Mouse (Mus musculus) limb, embryonic 14.5 days (tissue): ENCODE measurements around the gene Togaram2. TPM values are rescaled to one million over a fixed set of nuclear protein-coding genes. Genes with fewer than 3 reads are reported as not detected.

Experiments used
- ATAC-seq: fragments of 200-750 bp; cut with Nextera tagmentation; 2 replicates; pipeline ENCODE4 v1.8.0; 2017; ENCODE audit warnings: low read depth, moderate number of reproducible peaks, moderate TSS enrichment; ENCODE audit not compliant: low FRiP score
- DNase-seq: peaks from one replicate; pipeline ENCODE4 v3.0.0-alpha.2; 2015; ENCODE audit warnings: low spot score
- H3K27ac ChIP-seq: fragments of 300-500 bp; sonication (generic); replicated peaks from 2 replicates; pipeline ENCODE4 v1.5.1; 2014; ENCODE audit warnings: low read depth, mild to moderate bottlenecking, low read length, moderate library complexity, mixed read lengths
- H3K27me3 ChIP-seq: fragments of 300-500 bp; sonication (generic); 2 replicates; pipeline ENCODE4 v1.6.1; 2014; ENCODE audit warnings: low read length, mixed read lengths; ENCODE audit not compliant: control insufficient read depth, insufficient read depth
- H3K36me3 ChIP-seq: fragments of 300-500 bp; sonication (generic); 2 replicates; pipeline ENCODE4 v1.6.1; 2014; ENCODE audit warnings: mild to moderate bottlenecking, low read length, moderate library complexity, mixed read lengths; ENCODE audit not compliant: control insufficient read depth, insufficient read depth
- H3K4me1 ChIP-seq: fragments of 300-500 bp; sonication (generic); 2 replicates; pipeline ENCODE4 v1.6.1; 2014; ENCODE audit warnings: antibody characterized with exemption, low read length, mixed read lengths; ENCODE audit not compliant: control insufficient read depth, insufficient read depth
- H3K4me2 ChIP-seq: fragments of 300-500 bp; sonication (generic); replicated peaks from 2 replicates; pipeline ENCODE4 v1.6.1; 2014; ENCODE audit warnings: low read depth, mild to moderate bottlenecking, low read length, moderate library complexity; ENCODE audit not compliant: severe bottlenecking
- H3K4me3 ChIP-seq: fragments of 300-500 bp; sonication (generic); replicated peaks from 2 replicates; pipeline ENCODE4 v1.5.1; 2014; ENCODE audit warnings: low read length
- H3K9ac ChIP-seq: fragments of 300-500 bp; sonication (generic); 2 replicates; pipeline ENCODE4 v1.6.1; 2014; ENCODE audit warnings: mild to moderate bottlenecking, low read depth, low read length, moderate library complexity; ENCODE audit not compliant: severe bottlenecking
- H3K9me3 ChIP-seq: fragments of 300-500 bp; sonication (generic); 2 replicates; pipeline ENCODE4 v1.6.1; 2016; ENCODE audit warnings: low read length; ENCODE audit not compliant: control insufficient read depth
- POLR2A ChIP-seq: fragments of 200-500 bp; IDR thresholded peaks from 2 replicates; pipeline ENCODE4 v1.8.0; 2012; ENCODE audit warnings: inconsistent platforms, mild to moderate bottlenecking, moderate library complexity, borderline replicate concordance; ENCODE audit not compliant: insufficient read depth, insufficient read length; ENCODE audit errors: extremely low read depth
- WGBS: fragments of 180-500 bp; shearing (Covaris S2); extraction: QIAGEN DNeasy Blood & Tissue Kit; methylation state at CpG from one replicate; pipeline ENCODE4 v1.1.7; 2014; 5-methylcytosine and 5-hydroxymethylcytosine counted together
- polyA plus RNA-seq, 2 experiments: library from polyadenylated mRNA; depleted of rRNA in 1 of 2; stranded (reverse) in 1 of 2; unstranded in 1 of 2; fragments of >200 nt; fragmentation: Nextera tagmentation in 1 of 2; extraction: Ambion mirVana in 1 of 2; gene quantifications; 2 replicates each; pipeline versions ENCODE4 v1.2.1 to v1.2.3; 2012 to 2014

Togaram2 gene
- polyA plus RNA-seq, 2 experiments, result 0.08 to 0.24 TPM

DNA sequence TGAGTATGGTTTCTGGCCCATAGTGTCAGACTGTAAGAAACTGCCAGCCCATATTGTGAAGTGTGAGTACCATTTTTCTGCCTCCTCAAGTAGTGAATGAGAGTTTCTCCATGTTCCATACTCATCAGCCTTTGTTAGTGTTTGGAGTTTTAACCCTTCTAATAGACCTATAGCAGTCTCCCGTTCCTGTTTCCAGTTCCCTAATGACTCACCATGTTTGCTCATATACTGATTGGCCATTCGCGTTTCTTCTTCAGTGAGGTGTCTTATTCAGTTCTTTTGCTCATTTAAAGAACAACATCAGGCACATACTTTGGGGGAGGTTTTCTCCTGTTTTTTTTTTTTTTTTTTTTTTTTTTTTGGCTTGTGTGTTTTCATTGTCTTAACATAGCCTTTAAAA, 97.6 kb downstream of the Togaram2 start:
- Histone ChIP-seq H3K4me3 (no peak overlapping the region), H3K4me2 (no peak overlapping the region), H3K27ac (no peak overlapping the region), H3K4me1 (no peaks in the 10 kb centered on the region), H3K36me3 (no peaks in the 10 kb centered on the region), H3K9me3 (no peaks in the 10 kb centered on the region), H3K9ac (no peak overlapping the region), H3K27me3 (no peaks in the 10 kb centered on the region)
- no peak for ATAC-seq
- no peak for TF ChIP-seq POLR2A
- no peak for DNase-seq
- 89% methylated on average over 3 of the region's 3 CpGs for WGBS

DNA sequence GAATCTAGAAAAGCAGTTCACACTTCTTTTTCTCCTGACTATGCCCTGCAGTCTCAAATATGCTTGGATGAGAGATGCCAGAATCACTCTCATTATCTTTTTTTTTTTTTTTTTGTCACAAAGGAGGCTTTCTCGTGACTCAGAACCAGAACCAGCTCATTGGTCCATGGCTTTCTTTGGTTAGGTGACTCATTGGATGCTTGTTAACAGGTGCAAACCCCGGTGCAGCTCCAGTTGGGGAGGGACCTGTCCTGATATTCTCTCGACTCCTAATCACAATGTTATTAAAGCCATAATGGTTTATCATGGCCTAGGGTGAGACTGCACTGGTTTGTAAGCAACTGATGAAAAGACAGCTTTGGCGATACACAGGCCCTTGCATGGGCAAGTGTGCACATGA, 101.1 kb downstream of the Togaram2 start:
- no peak for TF ChIP-seq POLR2A
- peaks cover 10% of the 10 kb centered on the region for H3K9me3 ChIP-seq
- no peak overlapping the region for H3K4me3 ChIP-seq
- H3K9ac ChIP-seq, result no peak overlapping the region
- no peak for ATAC-seq
- H3K4me2 ChIP-seq, result no peak overlapping the region
- WGBS, result 67% methylated on average over 4 of the region's 4 CpGs
- no peak overlapping the region for H3K27ac ChIP-seq
- H3K36me3 ChIP-seq, result no peaks in the 10 kb centered on the region
- no peaks in the 10 kb centered on the region for H3K4me1 ChIP-seq
- no peaks in the 10 kb centered on the region for H3K27me3 ChIP-seq
- no peak for DNase-seq

DNA sequence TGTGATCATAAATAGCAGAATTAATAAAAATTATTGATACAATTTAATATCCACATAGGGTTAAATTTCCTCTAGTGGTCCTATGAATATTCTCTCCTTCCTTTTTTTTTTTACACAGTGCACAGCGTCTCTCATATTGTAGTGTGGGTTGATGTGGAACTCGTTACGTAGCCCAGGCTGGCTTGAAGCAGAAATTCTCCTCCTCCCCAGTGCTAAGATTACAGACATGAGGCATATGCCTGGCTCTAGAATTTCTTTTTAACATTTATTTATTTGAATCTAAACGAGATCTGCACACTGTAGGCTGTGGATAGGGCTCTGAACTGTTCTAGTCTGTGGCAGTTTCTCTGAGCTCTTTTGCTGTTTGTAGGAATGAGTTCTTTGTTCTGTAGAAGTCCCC, 102.2 kb downstream of the Togaram2 start:
- no peak for TF ChIP-seq POLR2A
- WGBS, result 68% methylated on average over 4 of the region's 4 CpGs
- Histone ChIP-seq H3K4me3 (no peak overlapping the region), H3K9ac (no peak overlapping the region), H3K36me3 (no peaks in the 10 kb centered on the region), H3K9me3 (peaks cover 10% of the 10 kb centered on the region), H3K4me1 (no peaks in the 10 kb centered on the region), H3K27ac (no peak overlapping the region), H3K27me3 (no peaks in the 10 kb centered on the region), H3K4me2 (no peak overlapping the region)
- no peak for ATAC-seq
- no peak for DNase-seq

DNA sequence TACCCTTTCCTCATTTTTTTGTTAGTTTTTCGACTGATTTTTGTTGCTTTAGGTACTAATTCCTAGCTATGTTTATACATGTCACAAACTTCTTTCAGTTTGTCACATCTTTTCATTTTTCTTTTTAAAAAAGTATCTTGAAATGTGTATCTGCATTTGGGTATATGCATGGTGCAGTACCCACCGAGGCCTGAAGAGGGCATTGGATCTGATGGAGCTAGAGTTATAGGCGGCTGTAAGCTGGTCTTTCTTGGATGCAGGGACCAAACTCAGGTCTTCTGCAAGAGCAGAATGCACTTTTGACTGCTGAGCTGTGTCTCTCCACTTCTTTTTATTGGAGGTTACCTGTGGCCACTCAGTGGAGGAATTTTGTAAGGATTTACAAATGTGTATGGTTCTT, 105.6 kb downstream of the Togaram2 start:
- Histone ChIP-seq H3K4me1 (0 out of 2 replicates have a peak, but pooled peaks cover 11% of the 10 kb centered on the region), H3K9me3 (peaks cover 10% of the 10 kb centered on the region), H3K36me3 (no peaks in the 10 kb centered on the region), H3K27ac (no peak overlapping the region), H3K4me2 (no peak overlapping the region), H3K9ac (no peak overlapping the region), H3K27me3 (no peaks in the 10 kb centered on the region), H3K4me3 (no peak overlapping the region)
- no peak for TF ChIP-seq POLR2A
- WGBS, result 73% methylated on average over 3 of the region's 3 CpGs
- DNase-seq (no peak), ATAC-seq (no peak)

Other genes starting within 250 kb of the Togaram2 start
- gene Gm4707, start 213.3 kb upstream of the Togaram2 start, polyA plus RNA-seq (2012; rRNA removed), result 1.1 and 1.9 TPM in 2 replicates
- 2.0 and 3.4 TPM in 2 replicates for gene Gm4707, start 213.3 kb upstream of the Togaram2 start, polyA plus RNA-seq (2014; fragmentation: Nextera tagmentation; extraction: Ambion mirVana)
- gene Smchd1, start 197.9 kb upstream of the Togaram2 start, polyA plus RNA-seq (2012; rRNA removed), result 32.8 and 42.7 TPM in 2 replicates
- 71.4 and 75.6 TPM in 2 replicates for gene Smchd1, start 197.9 kb upstream of the Togaram2 start, polyA plus RNA-seq (2014; fragmentation: Nextera tagmentation; extraction: Ambion mirVana)
- 9.8 and 18.9 TPM in 2 replicates for gene Ndc80, start 146.4 kb upstream of the Togaram2 start, polyA plus RNA-seq (2012; rRNA removed)
- 35.8 and 37.3 TPM in 2 replicates for gene Ndc80, start 146.4 kb upstream of the Togaram2 start, polyA plus RNA-seq (2014; fragmentation: Nextera tagmentation; extraction: Ambion mirVana)
- 0.79 and 1.0 TPM in 2 replicates for gene Spdya, start 121.2 kb upstream of the Togaram2 start, polyA plus RNA-seq (2012; rRNA removed)
- 1.3 and 1.5 TPM in 2 replicates for gene Spdya, start 121.2 kb upstream of the Togaram2 start, polyA plus RNA-seq (2014; fragmentation: Nextera tagmentation; extraction: Ambion mirVana)
- gene Wdr43, start 57.4 kb upstream of the Togaram2 start, polyA plus RNA-seq (2012; rRNA removed), result 47.2 and 57.0 TPM in 2 replicates
- gene Wdr43, start 57.4 kb upstream of the Togaram2 start, polyA plus RNA-seq (2014; fragmentation: Nextera tagmentation; extraction: Ambion mirVana), result 78.8 and 82.9 TPM in 2 replicates
- gene Pcare, start 79.6 kb downstream of the Togaram2 start, polyA plus RNA-seq (2012; rRNA removed), result 0.01 TPM in 1 of 2 replicates, not detected in the other
- gene Pcare, start 79.6 kb downstream of the Togaram2 start, polyA plus RNA-seq (2014; fragmentation: Nextera tagmentation; extraction: Ambion mirVana), result 0.06 TPM in 1 of 2 replicates, not detected in the other
- gene Clip4, start 95.2 kb downstream of the Togaram2 start, polyA plus RNA-seq (2012; rRNA removed), result 12.2 and 14.7 TPM in 2 replicates
- 8.9 and 9.0 TPM in 2 replicates for gene Clip4, start 95.2 kb downstream of the Togaram2 start, polyA plus RNA-seq (2014; fragmentation: Nextera tagmentation; extraction: Ambion mirVana)